Mouse (Mus musculus): ENCODE measurements around the gene Pacsin2.

The Pacsin2 gene

DNA sequence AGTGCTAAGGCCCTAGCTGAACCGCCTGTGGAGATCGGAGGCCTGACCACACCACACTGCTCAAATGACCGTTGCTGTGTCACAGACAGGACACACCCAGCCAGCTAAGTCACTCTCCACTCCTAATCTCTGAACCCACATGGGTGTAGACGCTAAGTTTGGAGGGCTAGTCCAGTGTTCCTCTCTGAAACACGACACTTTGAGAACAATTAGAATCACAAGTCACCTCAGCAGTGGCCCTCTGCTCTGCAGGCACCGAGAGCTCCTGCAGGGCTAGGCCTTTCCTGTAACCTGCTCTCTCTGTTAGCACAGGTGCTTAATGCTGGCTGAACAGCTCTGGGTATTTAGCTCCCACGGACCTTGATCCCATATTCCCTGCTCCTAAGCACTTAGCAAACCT, 120.2 kb downstream of the Pacsin2 start:
- no peak for DNase-seq (ENCODE audit: low read depth in 1 of 2, low spot score in 2 of 2)

DNA sequence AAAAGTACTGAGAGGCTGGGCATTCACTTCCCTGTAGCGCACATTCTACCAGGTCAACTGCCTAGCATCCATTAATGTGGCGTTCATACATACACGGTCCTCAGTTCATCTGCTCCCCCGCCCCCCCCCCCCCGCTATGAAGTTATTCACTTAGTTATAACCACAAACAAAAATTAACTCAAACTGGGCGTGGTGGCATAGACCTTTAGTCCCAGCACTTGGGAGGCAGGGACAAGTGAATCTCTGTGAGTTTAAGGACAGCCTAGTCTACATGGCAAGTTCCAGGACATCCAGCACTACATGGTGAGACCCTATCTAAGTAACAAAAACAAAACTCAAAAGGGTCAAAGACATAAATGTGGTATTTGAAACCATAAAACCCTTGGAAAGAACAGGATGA, 125.5 kb downstream of the Pacsin2 start:
- DNase-seq (ENCODE audit: low read depth in 1 of 2, low spot score in 2 of 2), result no peak

DNA sequence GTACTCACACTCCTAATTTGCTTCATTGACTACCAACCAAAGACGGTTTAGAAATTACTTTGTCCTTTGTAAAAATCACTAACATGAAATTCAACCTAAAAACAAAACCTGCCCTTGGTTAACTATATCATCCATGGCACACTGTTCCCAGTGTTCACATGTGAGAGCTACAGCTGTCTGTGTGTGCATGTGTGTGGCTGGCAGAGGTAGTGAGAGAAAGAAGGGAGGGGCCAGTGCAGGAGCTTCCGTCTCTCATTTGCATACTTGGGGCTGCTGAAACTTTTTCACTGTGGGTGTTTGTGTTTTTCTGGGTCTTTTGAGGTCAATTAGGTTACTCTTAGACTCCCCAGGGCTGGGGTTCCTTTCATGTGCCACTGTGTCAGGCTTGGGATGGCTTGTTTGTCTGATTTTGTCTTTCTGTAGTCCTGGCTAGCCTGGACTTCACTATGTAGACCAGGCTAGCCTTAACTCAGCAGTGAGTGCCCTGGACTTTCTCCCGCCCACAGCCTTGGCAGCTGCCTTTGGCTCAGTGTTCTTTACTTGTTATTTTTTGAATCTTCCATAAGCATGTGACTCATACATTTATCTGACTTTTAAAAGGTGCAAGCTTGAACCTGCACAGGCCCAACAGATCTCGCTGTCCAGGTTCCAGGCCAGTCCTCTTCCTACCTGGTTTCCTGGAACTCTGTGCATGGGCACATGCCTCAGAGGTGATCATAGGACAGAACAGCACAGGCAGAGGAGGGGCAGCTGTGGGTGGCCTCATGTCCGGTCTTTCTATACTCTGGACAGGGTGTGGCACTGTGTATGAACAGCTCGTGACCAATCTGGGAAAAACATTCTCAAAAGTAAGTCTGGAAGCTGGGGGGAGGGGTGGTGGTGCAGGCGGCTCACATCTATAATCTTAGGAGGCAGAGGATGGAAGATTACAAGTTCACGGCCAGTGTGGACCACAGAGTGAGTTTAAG, 126.2 kb downstream of the Pacsin2 start:
- DNase-seq (ENCODE audit: low read depth in 1 of 2, low spot score in 2 of 2), result no peak

DNA sequence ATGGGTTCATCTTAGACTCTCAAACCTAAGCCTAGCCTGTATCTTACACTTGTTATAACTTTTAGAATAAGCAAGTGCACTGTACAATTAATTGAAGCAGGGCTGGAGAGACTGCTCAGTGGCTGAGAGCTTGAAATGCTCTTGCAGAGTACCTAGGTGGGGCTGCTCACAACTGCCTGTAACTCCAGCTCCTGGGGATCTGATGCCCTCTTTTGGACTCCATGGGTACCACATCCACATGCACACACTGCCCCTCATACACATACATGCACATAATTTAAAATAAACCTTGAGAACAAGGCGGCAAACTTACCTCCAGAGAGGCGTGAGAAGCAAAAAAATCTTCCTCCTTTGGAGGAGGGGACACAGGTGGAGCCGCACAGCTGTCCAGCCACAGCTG, 132.0 kb downstream of the Pacsin2 start:
- DNase-seq (ENCODE audit: low read depth in 1 of 2, low spot score in 2 of 2), result no peak

DNA sequence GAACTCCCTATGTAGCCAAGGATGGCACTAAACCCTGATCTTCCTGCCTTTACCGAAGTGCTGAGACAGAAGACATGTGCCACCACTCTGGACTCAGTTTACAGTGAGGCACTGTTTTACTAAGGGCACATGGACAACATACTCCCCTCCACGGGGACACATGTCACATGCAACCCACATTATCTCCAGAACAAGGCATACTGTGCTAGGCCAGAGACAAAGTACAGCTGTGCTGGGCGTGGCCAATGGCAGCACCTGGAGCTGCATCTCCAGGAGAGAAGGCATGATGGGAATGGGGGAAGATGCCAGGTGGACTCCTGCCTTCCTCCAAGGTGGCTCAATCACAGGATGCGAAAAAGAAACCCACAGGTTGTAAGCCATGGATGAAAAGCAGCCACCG, 135.5 kb downstream of the Pacsin2 start:
- no peak for DNase-seq (ENCODE audit: low read depth in 1 of 2, low spot score in 2 of 2)

Measured in monocyte, adult 2 months (primary cell).